Mouse (Mus musculus) cortical plate, adult 2 months (tissue): ENCODE data around the gene Galnt10.

Source experiments
- CTCF ChIP-seq: fragments of 200-500 bp; IDR thresholded peaks from 2 replicates; pipeline ENCODE4 v1.5.1; 2011; ENCODE audit warnings: mild to moderate bottlenecking, control low read depth, low read length; ENCODE audit not compliant: insufficient read depth; ENCODE audit errors: extremely low read depth
- POLR2A ChIP-seq: fragments of 200-500 bp; IDR thresholded peaks from 2 replicates; pipeline ENCODE4 v1.6.1; 2011; ENCODE audit warnings: mild to moderate bottlenecking, low read length, control low read depth; ENCODE audit not compliant: insufficient read depth; ENCODE audit errors: extremely low read depth

GRCm38 (mm10) chr11:57787913-57788312, 142.7 kb downstream of the Galnt10 start:
- TF ChIP-seq CTCF (peak; percentile 59), POLR2A (no peak)
